Mouse (Mus musculus): Measurements from ENCODE around the gene Ntf3.

DNA sequence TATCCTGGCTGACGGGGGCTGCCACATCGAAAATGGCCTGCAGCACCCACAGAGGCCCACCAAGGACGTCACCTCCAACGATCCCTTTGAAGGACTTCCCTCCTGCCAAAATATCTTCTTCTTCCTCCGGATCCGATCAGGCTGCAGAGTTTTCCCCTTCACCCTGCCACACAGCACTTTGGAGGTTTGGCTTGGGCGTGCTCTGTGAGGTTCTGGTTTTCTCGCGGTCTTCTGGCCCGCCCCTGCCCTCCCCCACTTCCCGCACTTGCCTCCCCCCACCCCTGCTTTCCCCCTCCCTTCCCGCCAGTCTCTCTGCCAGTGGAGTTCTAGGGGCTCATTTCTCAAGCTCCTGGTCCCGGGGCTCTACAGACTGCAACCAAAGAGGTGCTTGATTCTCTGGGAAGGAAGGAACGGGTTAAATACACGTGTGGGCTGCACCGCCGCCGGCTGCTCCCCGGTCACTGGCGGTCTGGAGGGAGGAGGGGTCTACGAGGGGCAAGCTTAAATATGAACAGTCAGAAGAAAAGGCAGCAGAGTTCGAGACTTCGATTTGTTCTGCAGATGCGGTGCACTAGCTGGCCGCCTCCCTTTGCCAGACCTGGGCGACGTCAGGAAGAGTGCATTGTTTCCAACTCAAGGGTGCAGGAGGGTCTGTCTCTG, at the start of gene Ntf3:
- TF ChIP-seq CTCF (IDR thresholded peaks at IDR 0.05; ENCODE audit: borderline replicate concordance, extremely low read depth, insufficient read depth, insufficient read length) (no peak), POLR2A (IDR thresholded peaks at IDR 0.05; ENCODE audit: borderline replicate concordance, extremely low read depth, insufficient read depth, insufficient read length, poor library complexity, severe bottlenecking) (no peak)

Data from brain, embryonic 14.5 days (tissue).